Mouse (Mus musculus) lung, embryonic 16.5 days (tissue): ENCODE measurements at regions not wholly inside any gene's neighbourhood (a gene's known extent, or its start where the extent isn't known, plus 50 kb on each side); places are given as distances from the start of the nearest gene placed in this dataset.
A peak's percentile ranks its signal among the peaks of the same experiment; 100 is the strongest.

ENCODE experiments used
- ATAC-seq: fragments of 200-750 bp; cut with Nextera tagmentation; 2 replicates; pipeline ENCODE4 v1.8.0; 2017; ENCODE audit warnings: low read depth, mild to moderate bottlenecking, moderate library complexity
- H3K27ac ChIP-seq: fragments of 300-500 bp; sonication (generic); 2 replicates; pipeline ENCODE4 v1.5.1; 2014; ENCODE audit warnings: mild to moderate bottlenecking, control low read depth, low read length
- H3K27me3 ChIP-seq: fragments of 300-500 bp; sonication (generic); 2 replicates; pipeline ENCODE4 v1.6.1; 2014; ENCODE audit warnings: low read depth, low read length, mixed read lengths; ENCODE audit not compliant: control insufficient read depth, insufficient read depth
- H3K36me3 ChIP-seq: fragments of 300-500 bp; sonication (generic); 2 replicates; pipeline ENCODE4 v1.6.1; 2014; ENCODE audit warnings: low read length; ENCODE audit not compliant: control insufficient read depth, insufficient read depth
- H3K4me1 ChIP-seq: fragments of 300-500 bp; sonication (generic); replicated peaks from 2 replicates; pipeline ENCODE4 v1.6.1; 2014; ENCODE audit warnings: low read length, mixed read lengths; ENCODE audit not compliant: control insufficient read depth, insufficient read depth
- H3K4me2 ChIP-seq: fragments of 300-500 bp; sonication (generic); 2 replicates; pipeline ENCODE4 v1.6.1; 2014; ENCODE audit warnings: low read depth, low read length, control low read depth
- H3K4me3 ChIP-seq: fragments of 300-500 bp; sonication (generic); 2 replicates; pipeline ENCODE4 v1.5.1; 2014; ENCODE audit warnings: mild to moderate bottlenecking, low read length, control low read depth
- H3K9ac ChIP-seq: fragments of 300-500 bp; sonication (generic); 2 replicates; pipeline ENCODE4 v1.6.1; 2014; ENCODE audit warnings: low read length, control low read depth
- H3K9me3 ChIP-seq: fragments of 300-500 bp; sonication (generic); 2 replicates; pipeline ENCODE4 v1.6.1; 2016; ENCODE audit warnings: low read length; ENCODE audit not compliant: control insufficient read depth
- WGBS: fragments of 180-500 bp; shearing (Covaris S2); extraction: QIAGEN DNeasy Blood & Tissue Kit; methylation state at CpG from one replicate; pipeline ENCODE4 v1.1.7; 2014; 5-methylcytosine and 5-hydroxymethylcytosine counted together

DNA sequence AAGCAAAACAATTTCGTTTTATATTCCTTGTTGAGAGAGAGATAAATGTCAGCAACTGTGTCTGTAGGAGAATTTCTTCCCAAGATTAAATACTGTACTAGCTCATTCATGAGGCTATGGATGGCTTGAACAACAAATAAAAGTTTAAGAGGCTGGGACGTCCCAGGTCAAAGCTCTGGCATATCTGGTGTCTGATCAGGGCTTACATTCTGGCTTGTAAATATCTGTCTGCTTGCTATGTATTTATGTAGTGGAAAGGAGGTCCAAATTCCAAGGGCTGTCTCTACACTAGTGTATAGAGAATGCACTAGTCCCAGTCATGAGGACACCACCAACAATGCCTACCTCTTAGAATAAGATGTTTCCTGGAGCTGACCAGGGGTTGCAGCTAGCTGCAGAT, 332.4 kb downstream of the Pdgfc start:
- Histone ChIP-seq H3K4me2 (no peak overlapping the region), H3K4me3 (no peak overlapping the region), H3K27me3 (no peaks in the 10 kb centered on the region), H3K4me1 (peaks cover 4% of the 10 kb centered on the region; the same call in 1 of the 2 replicates), H3K9me3 (no peaks in the 10 kb centered on the region), H3K9ac (no peak overlapping the region), H3K36me3 (no peaks in the 10 kb centered on the region), H3K27ac (no peak overlapping the region)
- 47% methylated on average over 2 of the region's 2 CpGs for WGBS
- ATAC-seq, result no peak

DNA sequence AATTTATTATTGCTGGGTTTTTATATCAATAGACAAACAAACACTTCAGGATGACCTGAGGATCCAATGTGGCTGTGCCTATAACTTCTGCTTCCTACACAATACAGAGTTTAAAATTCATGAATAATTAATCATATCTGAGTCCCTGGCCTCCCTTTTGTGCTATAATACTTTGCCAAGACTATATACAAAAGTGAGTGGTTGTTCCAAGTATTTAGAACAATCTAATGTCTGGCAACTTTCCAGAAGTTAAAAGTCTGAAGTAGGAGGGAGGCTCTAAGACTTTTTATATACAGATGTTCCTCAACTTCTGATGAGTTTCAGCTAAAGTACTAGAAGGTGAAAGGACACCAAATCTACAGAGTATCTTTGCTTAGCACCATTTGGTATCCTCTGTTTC, 333.5 kb downstream of the Pdgfc start:
- no peak overlapping the region for H3K4me3 ChIP-seq
- H3K9me3 ChIP-seq, result no peaks in the 10 kb centered on the region
- H3K4me1 ChIP-seq, result peaks cover 4% of the 10 kb centered on the region; the same call in 1 of the 2 replicates
- ATAC-seq, result peak; percentile 77
- H3K4me2 ChIP-seq, result no peak overlapping the region
- H3K27me3 ChIP-seq, result no peaks in the 10 kb centered on the region
- H3K36me3 ChIP-seq, result no peaks in the 10 kb centered on the region
- H3K9ac ChIP-seq, result no peak overlapping the region
- no peak overlapping the region for H3K27ac ChIP-seq

DNA sequence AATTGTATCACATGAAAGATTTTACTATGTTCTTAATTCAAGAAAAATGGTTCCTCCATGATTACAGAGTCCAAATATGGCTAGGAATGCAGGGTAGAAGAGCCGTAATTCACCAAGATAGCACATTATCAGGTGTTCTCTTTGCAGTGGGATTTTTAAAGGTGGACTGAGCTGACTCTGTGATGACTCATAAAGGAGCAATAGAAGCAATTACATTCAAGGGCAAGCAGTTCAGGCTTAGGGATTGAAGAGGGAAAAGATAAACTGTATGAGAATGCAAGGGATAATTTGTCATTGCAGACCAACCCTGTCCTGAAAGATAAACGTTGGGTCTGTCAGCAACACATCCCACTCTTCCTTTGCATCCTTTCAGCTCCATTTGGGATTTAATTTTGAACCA, 339.8 kb downstream of the Pdgfc start:
- 48% methylated on average over 2 of the region's 2 CpGs for WGBS
- no peaks in the 10 kb centered on the region for H3K36me3 ChIP-seq
- no peaks in the 10 kb centered on the region for H3K27me3 ChIP-seq
- H3K27ac ChIP-seq, result no peak overlapping the region
- peaks cover 5% of the 10 kb centered on the region; the same call in 1 of the 2 replicates for H3K4me1 ChIP-seq
- H3K4me3 ChIP-seq, result no peak overlapping the region
- H3K9me3 ChIP-seq, result no peaks in the 10 kb centered on the region
- no peak overlapping the region for H3K9ac ChIP-seq
- H3K4me2 ChIP-seq, result no peak overlapping the region
- no peak for ATAC-seq

DNA sequence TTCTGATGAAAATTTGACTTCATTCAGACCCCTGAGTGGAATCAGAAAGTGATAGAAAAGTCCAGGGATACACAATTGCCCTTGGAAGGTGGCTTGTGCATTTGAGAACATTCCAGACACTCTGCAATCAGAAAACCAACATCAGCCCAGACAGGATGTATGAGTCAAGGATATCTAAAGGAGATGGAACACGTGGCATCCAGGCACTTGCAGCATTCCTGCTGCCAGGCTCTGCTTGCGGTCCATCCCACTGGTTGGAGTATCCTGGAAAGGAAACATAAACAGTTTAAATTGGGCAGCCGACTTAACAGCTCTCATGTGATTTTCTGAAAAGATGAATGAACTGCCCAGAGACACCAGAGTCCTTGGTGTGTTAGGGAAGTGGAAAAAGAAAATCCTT, 341.2 kb downstream of the Pdgfc start:
- Histone ChIP-seq H3K9ac (no peak overlapping the region), H3K27me3 (no peaks in the 10 kb centered on the region), H3K9me3 (no peaks in the 10 kb centered on the region), H3K4me2 (no peak overlapping the region), H3K4me3 (no peak overlapping the region), H3K27ac (no peak overlapping the region), H3K4me1 (peaks cover 5% of the 10 kb centered on the region; the same call in 1 of the 2 replicates), H3K36me3 (no peaks in the 10 kb centered on the region)
- 4% methylated on average over 3 of the region's 3 CpGs for WGBS
- ATAC-seq, result no peak

DNA sequence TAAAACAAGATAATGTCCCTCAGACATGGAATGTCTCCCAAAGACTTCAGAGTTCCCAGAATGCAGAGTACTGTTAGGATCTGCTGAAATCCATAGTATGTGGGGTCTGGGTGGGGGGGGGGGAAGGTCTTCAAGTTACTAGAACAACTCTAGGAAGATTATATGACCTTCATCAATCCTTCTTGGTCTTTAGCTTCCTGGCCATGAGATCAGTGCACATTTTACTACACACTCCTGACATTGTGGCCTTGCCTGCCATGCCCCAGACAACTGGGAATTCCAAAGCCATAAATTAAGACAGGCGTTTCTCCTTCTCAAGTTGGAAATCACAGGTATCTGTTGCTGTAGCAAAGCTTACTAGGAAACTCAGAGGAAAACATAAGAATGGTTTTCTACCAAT, 343.1 kb downstream of the Pdgfc start:
- H3K4me2 ChIP-seq, result no peak overlapping the region
- no peak overlapping the region for H3K4me3 ChIP-seq
- no peak for ATAC-seq
- 78% methylated on average over 1 of the region's 1 CpGs for WGBS
- no peak overlapping the region for H3K27ac ChIP-seq
- H3K9ac ChIP-seq, result no peak overlapping the region
- H3K27me3 ChIP-seq, result no peaks in the 10 kb centered on the region
- H3K9me3 ChIP-seq, result no peaks in the 10 kb centered on the region
- H3K4me1 ChIP-seq, result peaks cover 5% of the 10 kb centered on the region; the same call in 1 of the 2 replicates
- H3K36me3 ChIP-seq, result no peaks in the 10 kb centered on the region

DNA sequence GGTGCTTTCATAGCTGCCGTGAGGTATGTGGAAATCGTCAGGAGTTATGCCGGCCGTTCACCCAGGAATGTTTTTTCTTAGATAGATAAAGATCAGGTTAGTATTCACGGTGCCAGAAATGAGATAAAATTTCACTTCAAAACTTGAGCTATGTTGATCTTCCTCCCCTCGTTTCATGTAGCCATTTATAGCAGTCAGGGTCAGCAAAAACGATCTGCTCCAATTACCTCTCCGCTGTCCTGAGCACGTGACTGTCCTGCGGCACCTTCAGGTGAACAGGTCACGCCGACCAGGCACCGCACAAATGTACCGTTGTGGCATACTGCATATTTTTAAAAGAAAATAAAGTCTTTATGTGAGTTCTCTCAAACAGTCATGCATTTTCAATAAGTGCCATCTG, 350.7 kb downstream of the Pdgfc start:
- Histone ChIP-seq H3K9ac (no peak overlapping the region), H3K4me2 (peak overlapping the region; percentile 25), H3K27me3 (no peaks in the 10 kb centered on the region), H3K4me3 (no peak overlapping the region), H3K9me3 (no peaks in the 10 kb centered on the region), H3K4me1 (no peaks in the 10 kb centered on the region), H3K27ac (0 out of 2 replicates have a peak overlapping the region, but pooled peaks have one; percentile 22), H3K36me3 (no peaks in the 10 kb centered on the region)
- WGBS, result 22% methylated on average over 14 of the region's 14 CpGs
- peak; percentile 20; the same call in 1 of the 2 replicates for ATAC-seq

DNA sequence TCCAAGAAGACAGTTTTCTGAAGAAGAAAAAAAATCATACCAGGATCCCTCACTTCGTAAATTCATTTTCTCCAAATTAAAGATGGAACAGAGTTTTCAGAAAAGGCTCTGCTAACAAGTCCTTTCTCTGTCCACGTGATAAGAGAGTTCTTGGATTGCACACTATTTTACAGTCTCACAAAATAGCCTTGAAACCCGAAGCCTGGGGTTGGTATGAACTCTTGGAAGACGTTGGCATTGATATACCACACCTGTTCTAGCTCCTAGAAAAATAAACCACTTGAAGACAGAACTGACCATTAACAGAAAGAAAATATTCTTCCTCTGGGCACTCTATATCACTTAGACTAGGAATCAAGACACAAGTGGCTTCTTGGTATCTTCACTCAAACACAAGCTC, 351.4 kb downstream of the Pdgfc start:
- H3K4me1 ChIP-seq, result no peaks in the 10 kb centered on the region
- no peaks in the 10 kb centered on the region for H3K9me3 ChIP-seq
- no peak for ATAC-seq
- H3K4me2 ChIP-seq, result no peak overlapping the region
- no peaks in the 10 kb centered on the region for H3K36me3 ChIP-seq
- no peak overlapping the region for H3K27ac ChIP-seq
- no peaks in the 10 kb centered on the region for H3K27me3 ChIP-seq
- H3K9ac ChIP-seq, result no peak overlapping the region
- H3K4me3 ChIP-seq, result no peak overlapping the region
- WGBS, result 34% methylated on average over 4 of the region's 4 CpGs

DNA sequence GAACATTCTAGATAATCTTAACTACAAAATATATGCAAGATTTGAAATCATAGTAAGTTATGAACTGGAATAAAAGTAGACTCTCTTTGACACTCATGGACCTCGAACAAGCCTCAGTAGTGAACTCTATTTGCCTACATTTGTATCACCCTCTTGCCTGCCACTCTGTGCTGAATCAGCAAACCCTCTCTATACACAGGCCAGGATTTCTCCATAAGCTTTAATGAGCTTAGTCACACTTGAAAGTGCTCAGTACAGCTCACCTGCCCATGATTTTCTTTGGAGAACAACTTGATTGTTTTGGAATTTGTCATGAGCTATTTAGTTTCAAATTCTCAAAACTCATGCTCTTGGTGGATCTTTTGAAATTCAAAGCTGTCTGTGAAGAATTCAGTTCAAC, 361.0 kb downstream of the Pdgfc start:
- 41% methylated on average over 1 of the region's 1 CpGs for WGBS
- H3K27me3 ChIP-seq, result no peaks in the 10 kb centered on the region
- no peak overlapping the region for H3K9ac ChIP-seq
- H3K4me3 ChIP-seq, result no peak overlapping the region
- ATAC-seq, result no peak
- H3K27ac ChIP-seq, result no peak overlapping the region
- no peaks in the 10 kb centered on the region for H3K36me3 ChIP-seq
- no peaks in the 10 kb centered on the region for H3K4me1 ChIP-seq
- H3K4me2 ChIP-seq, result no peak overlapping the region
- H3K9me3 ChIP-seq, result no peaks in the 10 kb centered on the region

DNA sequence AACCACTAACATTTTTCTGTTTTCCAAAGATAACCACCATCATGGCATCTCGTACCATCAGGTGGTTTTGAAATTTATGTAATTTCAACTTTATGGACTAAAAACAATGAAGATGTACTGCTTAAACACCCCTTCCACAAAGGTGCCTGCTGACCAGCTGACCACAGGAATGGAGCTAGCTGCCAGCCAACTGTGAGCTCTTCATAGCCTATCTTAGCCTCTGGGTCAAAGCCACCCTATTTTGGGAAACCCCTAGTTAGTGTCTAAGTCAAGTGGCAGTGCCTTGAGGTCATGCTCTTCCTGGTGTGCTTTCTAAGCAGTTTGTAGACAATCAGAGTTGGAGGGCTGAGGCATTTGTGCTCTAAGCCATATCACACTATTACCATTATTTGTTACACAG, 364.8 kb downstream of the Pdgfc start:
- no peaks in the 10 kb centered on the region for H3K4me1 ChIP-seq
- ATAC-seq, result no peak
- no peaks in the 10 kb centered on the region for H3K9me3 ChIP-seq
- 80% methylated on average over 1 of the region's 1 CpGs for whole genome bisulfite sequencing
- no peaks in the 10 kb centered on the region for H3K27me3 ChIP-seq
- no peak overlapping the region for H3K9ac ChIP-seq
- no peaks in the 10 kb centered on the region for H3K36me3 ChIP-seq
- H3K4me3 ChIP-seq, result no peak overlapping the region
- H3K27ac ChIP-seq, result no peak overlapping the region
- H3K4me2 ChIP-seq, result no peak overlapping the region

DNA sequence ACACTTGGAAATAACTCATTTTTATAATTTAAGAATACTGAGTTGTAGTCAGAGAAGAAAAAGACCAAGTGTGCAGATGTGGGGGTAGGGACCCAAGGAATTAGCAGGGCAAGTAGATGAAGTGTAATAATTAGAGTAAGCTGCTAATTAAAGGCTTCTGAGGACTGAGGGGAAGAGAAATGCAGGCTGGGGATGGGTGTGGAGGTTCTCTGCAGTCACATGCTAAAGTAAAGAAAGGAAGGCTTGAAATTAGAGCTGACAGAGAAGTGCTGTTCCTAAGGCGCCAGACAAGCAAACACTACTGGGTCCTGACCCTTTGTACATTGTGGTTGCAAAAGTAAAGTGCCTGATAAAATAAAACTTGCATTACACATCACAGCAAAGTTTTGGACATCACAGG, 372.7 kb downstream of the Pdgfc start:
- H3K27me3 ChIP-seq, result no peaks in the 10 kb centered on the region
- no peaks in the 10 kb centered on the region for H3K9me3 ChIP-seq
- H3K36me3 ChIP-seq, result no peaks in the 10 kb centered on the region
- no peak for ATAC-seq
- H3K4me1 ChIP-seq, result no peaks in the 10 kb centered on the region
- WGBS, result 19% methylated on average over 1 of the region's 1 CpGs
- H3K27ac ChIP-seq, result no peak overlapping the region
- no peak overlapping the region for H3K4me3 ChIP-seq
- no peak overlapping the region for H3K9ac ChIP-seq
- H3K4me2 ChIP-seq, result no peak overlapping the region
